Mouse (Mus musculus) CH12F3 (cell line): ENCODE results near the gene Igfbp5.

Source experiments
- in situ Hi-C: fragments of 300-500 bp; cut with MboI; formaldehyde crosslinking; loops from 2 replicates; pipeline ENCODE4 v1.14.3; 2020; ENCODE audit warnings: low sequenced_read_pairs

Igfbp5 gene

DNA sequence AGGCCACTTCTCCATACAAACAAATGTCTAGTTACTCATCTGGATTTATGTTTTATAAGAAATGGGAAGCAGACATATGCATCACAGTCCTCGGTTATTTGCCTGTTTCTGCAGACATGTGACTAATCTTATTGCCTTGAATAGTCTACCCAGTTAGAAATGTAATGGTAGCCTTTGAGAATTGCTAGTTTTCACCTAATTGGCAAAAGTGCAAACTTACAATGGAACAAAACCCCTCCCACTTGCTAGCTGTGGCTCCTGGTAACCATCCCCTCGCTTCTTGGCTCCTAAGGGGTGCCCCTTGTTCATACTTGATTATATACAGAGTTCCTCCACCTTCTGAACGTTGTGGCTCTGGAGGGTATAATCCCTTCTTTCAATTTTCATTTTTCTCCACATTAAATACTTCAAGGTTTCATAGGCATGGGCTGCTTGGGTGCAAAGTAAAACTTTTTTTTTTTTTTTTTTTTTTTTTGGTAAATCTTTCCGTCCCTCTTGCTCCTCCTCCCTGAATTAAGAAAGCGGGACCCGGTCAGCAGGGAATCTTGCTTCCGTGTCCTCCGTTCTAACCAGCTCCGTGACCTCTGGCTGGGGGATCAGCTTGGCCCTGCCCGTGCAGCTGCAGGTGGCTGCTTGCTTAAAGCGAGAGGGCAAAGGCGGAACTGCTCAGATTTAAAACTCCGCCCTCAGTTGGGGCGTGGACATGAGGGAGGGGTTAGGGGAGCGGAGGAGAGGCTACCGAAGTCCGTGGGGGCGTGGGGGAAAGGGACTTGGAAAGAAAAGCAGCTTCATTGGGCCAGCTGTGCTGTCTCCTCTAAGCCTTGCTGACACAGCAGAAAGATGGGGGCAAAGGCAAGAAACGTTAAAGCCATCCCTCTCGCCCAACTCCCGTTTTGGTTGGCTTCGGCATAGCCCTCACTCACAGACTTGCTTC, 4.7 kb downstream of the Igfbp5 start:
- in situ Hi-C loops, result loop anchor here (10.0 to 25.0 kb wide), 3 partner anchors 405 to 955 kb away; partner anchors contain the start of gene Xrcc5

DNA sequence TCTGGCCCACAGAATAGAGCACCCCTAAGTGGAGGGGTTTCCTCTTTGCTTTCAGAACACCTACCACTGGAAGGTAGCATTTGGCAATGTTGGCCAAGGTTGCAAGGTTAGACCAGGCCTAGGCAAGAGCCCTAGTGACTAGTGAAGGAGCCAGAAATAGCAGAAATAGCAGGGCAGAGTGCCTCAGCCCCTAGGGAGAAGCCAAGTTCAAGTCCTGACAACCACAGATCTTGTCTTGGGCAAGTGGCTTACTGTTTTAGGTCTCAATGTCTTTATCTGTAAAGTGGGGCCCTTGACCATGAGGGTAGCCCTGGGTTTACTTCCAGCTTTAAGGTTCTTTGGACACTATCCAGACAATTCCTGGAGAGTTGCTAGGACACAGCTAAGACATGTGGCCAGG, 5.4 kb downstream of the Igfbp5 start:
- in situ Hi-C loops, result loop anchor here (10.0 to 25.0 kb wide), 2 partner anchors 406 to 557 kb away; partner anchors contain the start of gene Xrcc5

GRCm38 (mm10) chr1:72868429-72869215, 6.1 kb downstream of the Igfbp5 start:
- in situ Hi-C loops, result loop anchor here (10.0 to 25.0 kb wide), 2 partner anchors 406 to 556 kb away; partner anchors contain the start of gene Xrcc5

- in situ Hi-C loops, result loop anchor here (10.0 to 25.0 kb wide), 2 partner anchors 407 to 555 kb away; partner anchors contain the start of gene Xrcc5
These were observed 7.3 kb downstream of the Igfbp5 start for GRCm38 (mm10) chr1:72867346-72867745.

GRCm38 (mm10) chr1:72866417-72866816, 8.3 kb downstream of the Igfbp5 start:
- in situ Hi-C loops, result loop anchor here (10.0 to 25.0 kb wide), 2 partner anchors 408 to 554 kb away; partner anchors contain the start of gene Xrcc5

- in situ Hi-C loops, result loop anchor here (10.0 to 25.0 kb wide), 2 partner anchors 409 to 554 kb away; partner anchors contain the start of gene Xrcc5
These were observed 8.8 kb downstream of the Igfbp5 start for GRCm38 (mm10) chr1:72865900-72866299.

GRCm38 (mm10) chr1:72864272-72864671, 10.4 kb downstream of the Igfbp5 start:
- in situ Hi-C loops, result loop anchor here (5.0 to 25.0 kb wide), 3 partner anchors 147 to 552 kb away; partner anchors contain the start of gene Xrcc5

- in situ Hi-C loops, result loop anchor here (5.0 to 25.0 kb wide), 3 partner anchors 146 to 551 kb away; partner anchors contain the start of gene Xrcc5
These were observed 11.0 kb downstream of the Igfbp5 start for GRCm38 (mm10) chr1:72863692-72864091.

- in situ Hi-C loops, result loop anchor here (5.0 to 25.0 kb wide), 3 partner anchors 145 to 550 kb away; partner anchors contain the start of gene Xrcc5
These were observed 12.4 kb downstream of the Igfbp5 start for GRCm38 (mm10) chr1:72862248-72862647.

DNA sequence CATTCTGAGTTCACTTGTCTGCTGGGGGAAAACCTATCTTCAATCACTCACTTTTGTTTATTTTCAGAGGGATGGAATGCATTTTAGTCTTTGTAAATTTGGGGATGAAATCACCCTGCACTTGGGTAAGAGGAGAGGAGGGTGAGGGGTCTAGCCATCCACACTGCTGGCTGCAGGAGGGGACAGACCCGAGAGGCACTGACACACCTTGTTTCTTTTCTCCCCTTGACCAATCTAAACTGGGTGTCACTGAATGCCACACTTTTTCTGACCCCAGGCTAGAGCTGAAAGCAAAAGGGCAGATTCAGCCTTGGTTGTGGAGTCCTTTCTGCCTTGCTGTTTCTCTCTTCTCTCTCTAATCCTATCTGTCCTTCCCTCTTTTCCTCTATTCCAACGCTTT, 13.0 kb downstream of the Igfbp5 start:
- in situ Hi-C loops, result loop anchor here (5.0 to 25.0 kb wide), 3 partner anchors 144 to 549 kb away; partner anchors contain the start of gene Xrcc5

- in situ Hi-C loops, result loop anchor here (5.0 to 25.0 kb wide), 3 partner anchors 143 to 548 kb away; partner anchors contain the start of gene Xrcc5
These were observed 14.2 kb downstream of the Igfbp5 start for GRCm38 (mm10) chr1:72860502-72860901.

DNA sequence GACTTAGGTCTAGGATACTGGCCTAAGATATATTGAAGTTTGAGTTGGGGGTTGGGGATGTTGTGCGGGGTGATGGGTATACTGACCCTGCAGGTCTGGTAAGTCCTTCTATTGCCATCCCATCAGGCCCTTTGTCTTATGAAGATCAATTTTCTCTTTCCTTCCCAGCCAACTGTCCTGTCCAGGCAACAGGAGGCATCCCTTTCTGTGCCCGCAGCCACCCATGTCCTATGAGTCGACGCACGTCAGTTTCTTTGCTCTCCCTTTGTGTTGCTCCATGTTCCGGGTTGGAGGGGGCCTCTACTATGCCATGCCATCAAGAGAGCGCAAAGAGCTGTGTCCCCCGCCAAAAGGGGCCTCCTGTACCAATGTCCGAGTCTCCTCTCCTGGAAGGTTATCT, 14.7 kb downstream of the Igfbp5 start:
- in situ Hi-C loops, result loop anchor here (5.0 to 25.0 kb wide), 3 partner anchors 143 to 548 kb away; partner anchors contain the start of gene Xrcc5

GRCm38 (mm10) chr1:72858874-72859273, 15.8 kb downstream of the Igfbp5 start:
- in situ Hi-C loops, result loop anchor here (25.0 kb wide), 1 partner anchor 547 kb away; the partner anchor contains the start of gene Xrcc5

GRCm38 (mm10) chr1:72858286-72858685, 16.4 kb downstream of the Igfbp5 start:
- in situ Hi-C loops, result loop anchor here (25.0 kb wide), 1 partner anchor 546 kb away; the partner anchor contains the start of gene Xrcc5

GRCm38 (mm10) chr1:72857631-72858030, 17.1 kb downstream of the Igfbp5 start:
- in situ Hi-C loops, result loop anchor here (25.0 kb wide), 1 partner anchor 545 kb away; the partner anchor contains the start of gene Xrcc5

GRCm38 (mm10) chr1:72857142-72857541, 17.5 kb downstream of the Igfbp5 start:
- in situ Hi-C loops, result loop anchor here (25.0 kb wide), 1 partner anchor 545 kb away; the partner anchor contains the start of gene Xrcc5

DNA sequence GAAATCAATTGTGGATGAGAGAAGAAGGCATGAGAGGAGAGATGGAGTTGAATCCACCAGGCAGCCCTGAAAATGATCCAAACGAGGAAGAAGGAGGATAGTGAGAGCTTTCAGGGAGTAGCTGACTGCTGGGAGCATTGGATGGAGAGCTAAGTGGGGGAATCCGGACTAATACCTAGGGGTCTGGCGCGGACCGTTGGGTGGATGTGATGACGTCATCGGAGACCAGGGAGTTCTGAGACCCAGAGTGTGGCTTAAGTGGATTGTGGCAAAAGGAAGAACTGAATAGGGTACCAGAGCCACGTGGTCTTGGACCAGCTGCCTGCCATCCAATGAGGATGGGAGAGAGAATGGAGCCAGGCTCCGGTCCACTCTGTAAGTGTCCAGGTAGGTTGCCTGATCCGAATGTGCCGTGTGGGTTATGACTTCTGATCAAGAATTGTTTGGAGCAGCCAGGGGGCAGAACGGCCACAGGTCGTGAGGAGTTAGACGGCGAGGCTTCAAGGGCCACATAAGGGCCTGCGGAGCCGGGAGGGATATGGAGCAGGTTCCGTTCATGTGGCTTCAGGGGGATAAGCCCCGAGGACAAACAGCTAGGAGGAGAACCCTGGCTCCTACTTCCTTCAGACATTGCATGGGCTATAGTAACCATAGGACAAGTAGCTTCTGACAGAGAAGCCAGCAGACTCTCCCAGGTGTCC, 18.3 kb downstream of the Igfbp5 start:
- in situ Hi-C loops, result loop anchor here (25.0 kb wide), 1 partner anchor 544 kb away; the partner anchor contains the start of gene Xrcc5

DNA sequence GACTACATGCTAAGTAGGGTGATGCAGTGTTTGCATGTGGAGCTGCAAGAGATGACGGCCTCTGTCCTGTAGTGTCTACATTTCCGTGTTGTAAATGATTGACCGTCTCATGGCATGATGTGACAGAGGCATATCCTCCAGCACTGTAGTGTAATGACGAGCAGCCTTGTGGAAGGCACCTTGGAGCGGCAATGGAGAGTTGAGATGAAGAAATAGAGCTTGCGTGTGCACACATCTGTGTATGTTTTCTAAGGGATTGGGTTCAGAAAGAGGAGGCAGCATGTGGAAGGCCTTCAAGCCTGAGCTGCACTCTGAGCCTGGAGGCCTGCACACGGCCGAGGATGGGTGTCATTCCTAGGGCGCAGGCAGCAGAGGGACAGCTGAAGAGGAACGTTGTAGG, 19.0 kb downstream of the Igfbp5 start:
- in situ Hi-C loops, result loop anchor here (25.0 kb wide), 1 partner anchor 543 kb away; the partner anchor contains the start of gene Xrcc5
